Mouse (Mus musculus) natural killer cell, adult 2 months (primary cell): ENCODE measurements at regions not wholly inside any gene's neighbourhood (a gene's known extent, or its start where the extent isn't known, plus 50 kb on each side); places are given as distances from the start of the nearest gene placed in this dataset.
"Not testable (repeated sequence)": the region's sequence is repeated elsewhere in the genome, so short reads cannot be mapped to it uniquely, and the experiment has no call there.

Source experiments
- DNase-seq, 2 experiments: peaks; one replicate each; pipeline ENCODE4 v3.0.0; 2022; ENCODE audit warnings: low spot score in 2 of 2

- no peak for DNase-seq
Measured at GRCm38 (mm10) chr8:89562597-89562996, 518.6 kb upstream of the Sall1 start.

DNA sequence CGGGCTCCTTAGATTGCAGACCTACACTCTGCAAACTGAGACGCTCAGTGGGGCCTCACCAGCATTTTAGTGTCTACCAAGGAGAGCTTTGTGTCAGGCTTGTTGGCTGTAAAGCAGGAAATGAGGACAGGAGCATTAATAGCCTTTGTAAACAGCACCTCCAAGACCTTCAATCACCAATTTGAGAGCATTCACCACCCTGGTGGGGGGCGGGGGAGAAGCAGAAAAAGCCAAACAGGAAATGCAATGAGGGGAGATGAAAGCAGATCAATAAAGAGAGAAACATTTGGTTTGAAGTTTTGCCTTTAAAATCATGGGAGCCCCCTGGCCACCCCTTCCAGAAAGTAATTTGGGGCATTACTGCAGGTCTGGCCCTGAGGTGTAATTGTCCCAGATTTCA is 497.3 kb upstream of the Sall1 start:
- DNase-seq, result no peak

GRCm38 (mm10) chr8:89534605-89535004 is 490.6 kb upstream of the Sall1 start:
- no peak for DNase-seq

DNA sequence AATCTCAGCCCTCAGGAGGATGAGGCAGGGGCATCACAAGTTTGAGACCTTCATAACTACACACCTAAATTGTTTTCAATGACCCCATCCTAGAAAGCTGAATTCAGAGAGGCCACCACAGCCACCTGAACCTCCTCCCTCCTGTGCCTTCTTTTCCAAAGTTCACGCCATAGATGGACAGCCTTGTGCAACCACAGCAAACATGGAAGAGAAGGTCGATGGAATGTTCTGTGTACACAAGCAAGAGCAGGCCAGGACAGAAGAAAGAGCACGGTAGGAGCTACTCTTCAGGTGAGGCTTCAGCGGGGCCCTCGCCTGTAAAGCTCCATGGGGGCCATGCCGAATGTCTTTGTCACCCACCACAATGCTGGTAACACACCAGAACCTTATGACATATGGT is 481.1 kb upstream of the Sall1 start:
- DNase-seq, result no peak

DNA sequence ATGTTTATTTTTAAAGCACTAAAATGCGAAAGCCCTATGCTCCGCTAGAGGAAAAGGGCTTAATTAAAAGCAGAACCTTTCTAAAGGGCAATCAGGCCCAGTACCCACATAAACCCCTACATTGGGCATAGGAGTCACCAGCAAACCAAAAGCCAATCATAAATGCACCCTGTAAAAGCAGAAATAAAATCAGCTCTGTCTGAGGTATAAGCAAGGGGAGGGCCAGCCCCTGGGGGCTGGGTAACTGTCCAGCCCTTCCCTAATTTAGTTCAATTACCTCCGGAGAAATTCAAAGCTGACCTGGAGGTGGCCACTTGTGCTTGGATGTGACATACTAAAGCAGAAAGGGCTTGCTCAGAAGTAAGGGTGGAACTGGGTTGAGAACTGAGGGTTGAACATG is 479.4 kb upstream of the Sall1 start:
- no peak for DNase-seq

DNA sequence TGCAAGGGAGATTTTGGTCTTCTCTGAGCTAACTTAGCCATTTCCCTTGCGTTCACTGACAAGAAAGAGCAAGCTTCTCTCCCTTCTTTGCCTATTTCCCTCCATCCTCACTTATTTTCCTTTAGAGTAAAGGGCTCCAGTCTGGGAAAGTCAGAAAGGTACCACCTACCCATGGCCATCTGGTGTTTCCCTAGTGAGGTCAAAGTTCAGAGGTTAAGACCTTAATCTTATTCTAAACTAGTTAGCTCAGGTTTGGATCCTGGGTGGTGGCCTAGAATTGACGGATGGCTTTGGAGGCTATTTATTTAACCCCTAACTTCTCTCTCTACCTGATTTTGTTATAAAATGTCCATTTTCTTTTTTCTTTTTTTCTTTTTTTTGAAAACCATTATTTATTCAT is 472.6 kb upstream of the Sall1 start:
- DNase-seq, result no peak

GRCm38 (mm10) chr8:89514270-89514669 is 470.3 kb upstream of the Sall1 start:
- DNase-seq, result no peak

GRCm38 (mm10) chr8:89507639-89508038 is 463.7 kb upstream of the Sall1 start:
- DNase-seq, result no peak

DNA sequence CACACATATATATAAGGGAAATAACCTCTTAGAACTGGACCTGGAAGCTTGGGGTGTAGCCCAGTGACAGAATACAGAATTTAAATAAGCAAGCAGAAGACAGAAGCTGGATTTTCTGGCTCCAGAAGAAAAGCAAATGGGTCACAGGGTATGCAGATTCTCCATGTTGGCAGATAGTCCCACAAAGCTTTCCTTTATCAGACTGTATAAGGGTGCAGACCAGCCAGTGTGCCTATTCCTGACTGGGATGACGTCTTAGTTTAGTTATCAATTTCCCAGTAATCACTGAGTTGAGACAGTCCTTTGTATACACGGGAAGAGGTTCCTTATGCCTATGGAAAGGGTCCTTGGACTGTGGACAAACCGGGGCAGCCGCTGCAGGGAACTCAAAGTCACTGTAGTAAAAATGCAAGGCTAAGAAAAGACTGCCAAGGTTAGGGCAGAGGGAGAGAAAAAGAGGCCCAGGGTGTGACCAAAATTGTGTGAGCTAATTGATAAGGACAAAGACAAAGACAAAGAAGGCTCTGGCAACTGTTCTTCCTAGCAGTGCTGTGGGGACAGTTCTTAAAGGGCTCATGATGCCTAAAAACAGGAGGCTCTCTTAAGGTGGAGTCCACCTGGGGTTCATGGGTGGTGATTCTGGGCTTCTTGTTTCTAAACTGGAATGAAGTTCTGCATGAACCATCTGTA is 459.7 kb upstream of the Sall1 start:
- DNase-seq, result no peak

DNA sequence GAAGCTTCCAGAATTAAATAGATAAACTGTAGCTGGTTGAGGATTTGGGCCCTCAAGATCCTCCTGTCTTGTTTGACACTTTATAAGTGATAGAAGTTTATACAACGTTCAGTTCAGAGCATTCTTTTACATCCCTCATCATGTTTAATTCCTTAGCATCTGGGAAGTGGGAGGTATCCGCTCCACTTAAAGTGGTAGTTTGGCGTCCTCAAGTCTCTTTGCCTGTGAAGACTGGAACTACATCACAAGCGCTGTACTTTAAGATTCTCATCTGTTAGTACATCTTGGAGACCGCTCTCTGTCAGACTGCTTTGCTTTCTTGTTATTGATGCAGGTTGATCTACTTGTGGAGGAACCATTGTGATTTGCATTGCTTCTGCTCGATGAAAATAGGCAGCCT is 459.1 kb upstream of the Sall1 start:
- DNase-seq, result no peak

GRCm38 (mm10) chr8:89501756-89502155 is 457.8 kb upstream of the Sall1 start:
- DNase-seq, result no peak

GRCm38 (mm10) chr8:89499831-89500230 is 455.9 kb upstream of the Sall1 start:
- DNase-seq, result no peak

DNA sequence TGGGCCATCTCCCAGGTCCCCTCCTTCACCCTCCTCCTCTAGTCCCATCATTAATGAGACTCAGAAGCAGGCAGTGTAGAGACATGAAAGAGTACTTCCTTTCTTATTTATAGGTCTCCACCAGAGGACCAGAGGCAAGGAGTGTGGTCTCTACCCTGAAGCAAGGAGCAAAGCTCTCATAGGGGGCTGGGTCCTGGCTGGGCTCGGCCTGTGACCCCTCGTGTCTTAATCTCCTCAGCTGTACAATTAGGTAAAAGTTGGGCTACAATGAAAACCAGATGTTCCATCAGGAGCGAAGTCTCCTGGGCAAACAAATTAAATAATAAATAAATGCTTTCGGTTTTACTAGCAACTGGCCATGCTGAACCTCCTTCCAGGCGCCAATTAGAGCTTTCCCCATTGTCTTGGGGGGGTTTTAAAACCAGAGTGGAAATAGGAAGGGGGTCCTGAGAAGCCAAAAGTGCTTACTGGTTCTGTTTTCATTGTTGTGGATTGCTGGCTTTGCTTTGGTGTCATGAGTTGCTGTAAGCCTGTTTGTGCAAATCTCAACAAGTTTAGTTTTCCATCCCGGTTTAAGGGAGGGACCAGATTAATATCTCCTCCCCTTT is 454.2 kb upstream of the Sall1 start:
- no peak for DNase-seq

- DNase-seq, result no peak
Measured at GRCm38 (mm10) chr8:89492336-89492735, 448.4 kb upstream of the Sall1 start.

DNA sequence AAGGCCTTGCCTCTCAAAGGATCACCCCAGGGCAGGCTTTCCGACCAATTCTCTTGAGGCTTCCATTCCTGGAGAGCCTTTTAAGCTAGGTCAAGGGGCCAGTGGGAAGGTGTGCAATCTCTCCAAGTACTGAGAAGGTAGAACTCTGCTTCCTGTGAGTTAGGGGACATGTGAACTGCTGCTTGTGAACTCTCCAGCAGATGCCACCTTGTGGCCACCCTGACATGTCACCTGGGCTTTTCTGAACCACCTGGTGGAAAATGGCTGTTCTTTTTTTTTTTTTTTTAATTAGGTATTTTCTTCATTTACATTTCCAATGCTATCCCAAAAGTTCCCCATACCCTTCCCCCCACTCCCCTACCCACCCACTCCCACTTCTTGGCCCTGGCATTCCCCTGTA is 438.5 kb upstream of the Sall1 start:
- not testable (repeated sequence) for DNase-seq

DNA sequence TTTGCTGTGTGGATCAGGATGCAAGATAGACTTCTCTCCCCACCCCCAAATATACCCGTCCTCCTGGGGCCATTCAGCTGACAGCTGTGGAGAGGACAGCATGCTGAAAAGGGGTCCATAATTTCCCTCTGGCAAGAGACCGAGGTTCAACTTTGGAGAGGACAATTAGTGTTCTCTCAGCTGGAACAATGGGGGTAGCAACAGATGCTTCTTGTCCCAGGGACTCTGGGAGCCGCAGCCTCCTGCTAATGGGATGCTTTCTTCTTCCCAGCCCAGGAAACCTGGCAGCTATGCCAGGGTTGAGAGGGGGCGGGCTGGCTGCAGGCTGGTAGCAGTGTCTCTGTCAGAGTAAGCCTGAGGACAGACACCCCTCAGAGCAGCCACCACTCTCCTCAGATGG is 433.0 kb upstream of the Sall1 start:
- DNase-seq, result no peak

DNA sequence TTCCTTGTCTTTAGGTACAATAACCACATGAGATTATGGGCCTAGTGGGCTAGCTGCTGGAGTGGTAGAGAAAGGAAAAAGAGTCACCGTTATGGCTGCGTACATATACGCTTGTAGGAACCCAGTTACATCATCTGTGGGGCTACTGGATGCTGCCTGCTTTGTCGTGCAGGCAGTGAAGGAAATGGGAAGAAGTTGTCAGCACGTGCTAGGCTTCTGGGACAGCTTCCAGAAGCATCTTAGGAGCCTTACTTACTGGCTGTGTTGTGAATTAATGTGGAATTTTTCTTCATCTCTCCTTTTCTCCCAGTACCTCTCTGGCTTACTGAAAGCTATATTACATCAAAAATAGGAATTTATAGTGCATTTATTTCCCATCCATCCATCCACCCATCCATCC is 427.2 kb upstream of the Sall1 start:
- DNase-seq, result no peak

- DNase-seq, result no peak
Measured at GRCm38 (mm10) chr8:89468782-89469220, 424.8 kb upstream of the Sall1 start.

GRCm38 (mm10) chr8:89465211-89465753 is 421.3 kb upstream of the Sall1 start:
- DNase-seq, result no peak

GRCm38 (mm10) chr8:89456517-89456916 is 412.6 kb upstream of the Sall1 start:
- DNase-seq, result no peak

- no peak for DNase-seq
Measured at GRCm38 (mm10) chr8:89455731-89456130, 411.8 kb upstream of the Sall1 start.

DNA sequence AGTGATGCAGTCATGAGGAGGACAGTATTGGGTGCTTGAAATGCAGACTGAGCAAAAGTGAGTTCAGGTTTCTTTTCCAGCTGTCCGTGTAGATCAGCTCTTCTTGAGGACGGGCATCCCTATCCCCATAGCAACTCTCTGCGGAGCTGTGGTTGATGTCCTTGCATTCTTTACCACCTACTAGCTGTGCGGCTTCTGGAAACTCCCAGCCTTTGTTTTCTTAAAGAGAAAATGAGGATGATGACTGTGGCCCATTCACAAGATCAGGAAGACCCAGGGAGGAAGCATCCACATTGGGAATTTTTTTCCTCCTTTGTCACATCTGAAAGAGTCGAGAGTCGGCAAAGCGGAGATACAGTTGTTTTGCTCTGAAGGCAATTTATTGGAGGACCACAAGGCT is 410.2 kb upstream of the Sall1 start:
- DNase-seq, result no peak

GRCm38 (mm10) chr8:89453724-89454123 is 409.8 kb upstream of the Sall1 start:
- no peak for DNase-seq

DNA sequence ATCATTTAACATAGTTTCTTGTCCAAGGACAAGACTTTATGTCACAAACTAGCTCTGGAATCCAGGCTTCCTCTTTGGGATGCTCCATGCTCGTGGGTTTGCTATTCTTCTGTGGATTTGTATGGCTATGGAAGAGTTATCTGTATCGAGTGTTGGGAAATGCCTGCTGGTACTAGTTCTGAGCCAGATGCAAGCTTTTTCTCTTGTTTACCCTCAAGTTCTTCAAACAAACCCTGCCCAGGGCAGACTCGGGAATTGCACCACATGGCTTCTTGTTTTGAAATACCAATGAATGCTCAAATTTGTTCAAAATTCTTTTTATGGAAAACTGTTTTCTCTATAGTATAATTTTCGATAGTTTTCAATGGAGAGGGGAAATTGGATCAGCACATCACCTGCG is 400.5 kb upstream of the Sall1 start:
- no peak for DNase-seq
